Mouse (Mus musculus) cerebellum, adult 8-10 months (tissue): ENCODE data around the gene Dnajb12.
"Not testable (repeated sequence)": the region's sequence is repeated elsewhere in the genome, so short reads cannot be mapped to it uniquely, and the experiment has no call there.

Experiments
- DNase-seq: peaks from one replicate; pipeline ENCODE4 v3.0.0; 2022

The Dnajb12 gene

DNA sequence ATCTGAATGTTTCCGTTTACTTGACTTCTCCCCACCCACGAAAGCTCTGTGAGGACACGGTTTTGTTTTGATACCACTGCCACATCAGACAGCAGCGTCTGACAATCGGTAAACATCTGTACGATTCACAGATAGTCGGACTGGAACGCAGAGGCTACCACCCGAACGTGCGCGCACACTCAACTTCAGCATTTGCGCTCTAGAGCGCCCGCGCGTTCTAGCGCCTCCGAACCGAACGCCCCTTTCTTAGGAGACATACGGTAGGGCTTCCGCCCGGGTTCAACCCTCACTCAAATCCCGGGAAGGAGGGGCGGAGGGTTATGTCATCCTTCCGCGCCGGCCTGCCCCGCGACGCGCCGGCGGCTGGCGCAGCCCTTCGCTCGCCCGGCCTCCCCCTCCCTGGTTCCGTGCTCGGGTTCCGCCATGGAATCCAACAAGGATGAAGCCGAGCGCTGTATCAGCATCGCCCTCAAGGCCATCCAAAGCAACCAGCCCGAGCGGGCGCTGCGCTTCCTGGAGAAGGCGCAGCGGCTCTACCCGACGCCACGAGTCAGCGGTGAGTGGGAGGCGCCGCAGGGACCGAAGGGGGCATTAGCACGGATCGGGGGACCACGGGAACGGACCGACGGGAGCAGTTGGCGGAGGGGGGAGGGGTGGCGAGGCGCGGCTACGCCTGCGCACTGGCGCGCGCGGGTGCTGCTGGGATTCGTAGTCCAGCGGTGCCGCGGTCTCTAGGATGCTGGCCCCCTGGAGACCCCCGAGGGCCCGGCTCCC is at the start of gene Dnajb12:
Gene Dnajb12 (plus strand): TSS at position 302 of the 774 bp plus-strand sequence.
- peak; percentile 96 for DNase-seq

DNA sequence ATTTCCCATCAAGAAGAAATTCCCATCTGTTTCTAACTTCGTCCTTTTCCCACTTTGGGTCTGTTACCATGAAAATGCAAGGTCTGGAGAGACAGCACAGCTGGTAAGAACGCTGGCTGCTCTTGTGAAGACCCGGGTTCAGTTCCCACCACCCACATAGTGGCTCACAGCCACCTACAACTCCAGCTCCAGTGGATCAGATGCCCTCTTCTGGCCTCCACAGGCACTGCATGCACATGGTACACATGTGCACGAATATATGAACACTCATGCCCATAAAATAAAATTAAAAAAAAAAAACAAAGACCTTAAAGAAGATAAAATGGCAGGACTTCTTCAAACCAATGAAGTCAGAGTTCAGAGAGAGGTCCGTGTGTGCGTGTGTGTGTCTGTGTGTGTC is 49.5 kb upstream of the Dnajb12 start:
- no peak for DNase-seq

DNA sequence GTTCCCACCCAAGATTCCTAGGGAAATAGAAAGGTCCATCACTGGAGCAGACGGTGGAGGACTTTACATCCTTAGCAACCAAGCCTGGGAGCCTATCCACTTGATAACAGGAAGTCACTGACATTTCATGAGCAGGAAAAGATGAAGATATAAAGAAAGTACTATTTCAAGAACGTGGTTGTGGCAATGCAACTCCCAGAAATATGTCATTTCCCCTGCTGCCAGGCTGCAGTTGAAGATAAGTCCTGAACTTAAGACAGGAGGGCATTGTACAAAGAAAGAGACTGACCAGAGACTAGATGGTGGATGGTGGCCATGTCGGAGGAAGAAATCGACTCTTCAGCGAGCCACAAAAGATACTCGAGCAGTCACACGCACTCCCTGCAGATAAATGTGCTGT is 47.4 kb upstream of the Dnajb12 start:
- no peak for DNase-seq

DNA sequence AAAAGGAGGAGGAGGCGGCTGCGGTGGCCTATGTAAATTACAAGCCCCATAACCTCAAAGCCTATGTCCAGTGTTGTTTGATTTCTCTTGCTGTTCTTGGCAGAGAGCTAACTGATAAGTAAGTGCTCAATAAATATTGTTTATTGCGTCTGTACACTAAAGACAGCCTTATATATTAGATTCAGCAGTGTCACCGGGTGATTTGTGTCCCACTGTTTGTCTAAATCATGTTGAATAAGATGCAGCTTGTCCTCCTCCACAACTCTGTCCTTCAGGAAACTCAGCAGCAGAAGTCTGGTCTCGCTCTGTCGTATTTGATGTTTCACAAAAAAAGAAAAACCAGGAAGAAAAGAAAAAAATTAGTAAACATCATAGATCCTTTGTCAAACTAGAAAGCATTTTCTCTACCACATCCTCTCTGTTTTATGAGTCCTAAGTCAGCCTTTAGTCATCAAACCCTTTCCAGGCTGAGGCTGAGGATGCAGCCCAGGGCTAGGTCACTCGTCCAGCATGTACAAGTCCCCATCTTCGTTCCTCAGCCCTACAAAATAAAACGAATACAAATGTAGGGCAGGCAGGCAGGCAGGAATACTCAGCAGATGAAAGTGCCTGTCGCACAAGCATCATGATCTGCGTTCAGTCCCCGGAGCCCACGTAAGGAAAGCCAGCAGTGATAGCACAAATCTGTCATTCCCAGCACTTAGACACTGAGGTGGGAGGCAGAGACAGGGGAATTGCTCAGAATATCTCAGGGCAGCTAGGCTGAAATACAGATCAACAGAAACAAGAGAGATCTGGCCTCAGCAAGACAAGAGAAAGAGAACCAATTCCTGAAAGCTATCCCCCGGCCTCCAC is 43.8 kb upstream of the Dnajb12 start:
- DNase-seq: no peak

DNA sequence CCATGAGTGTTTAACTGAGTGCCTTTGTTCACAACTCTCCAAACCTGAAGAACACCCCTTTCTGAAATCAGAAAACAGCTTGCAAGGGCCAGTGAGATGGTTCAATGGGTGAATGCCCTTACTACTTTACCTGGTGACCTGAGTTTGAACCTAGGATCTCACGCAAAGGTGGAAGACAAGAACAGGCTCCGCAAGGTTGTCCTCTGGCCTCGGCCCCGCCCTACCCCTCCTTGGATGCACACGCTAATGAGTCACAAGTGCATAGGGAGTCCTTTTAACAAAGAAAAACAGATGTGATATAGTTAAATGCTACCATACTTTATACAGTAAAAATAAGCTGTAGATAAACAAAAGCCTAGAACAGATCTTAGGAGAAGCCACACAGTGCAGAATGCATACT is 41.9 kb upstream of the Dnajb12 start:
- no peak for DNase-seq

DNA sequence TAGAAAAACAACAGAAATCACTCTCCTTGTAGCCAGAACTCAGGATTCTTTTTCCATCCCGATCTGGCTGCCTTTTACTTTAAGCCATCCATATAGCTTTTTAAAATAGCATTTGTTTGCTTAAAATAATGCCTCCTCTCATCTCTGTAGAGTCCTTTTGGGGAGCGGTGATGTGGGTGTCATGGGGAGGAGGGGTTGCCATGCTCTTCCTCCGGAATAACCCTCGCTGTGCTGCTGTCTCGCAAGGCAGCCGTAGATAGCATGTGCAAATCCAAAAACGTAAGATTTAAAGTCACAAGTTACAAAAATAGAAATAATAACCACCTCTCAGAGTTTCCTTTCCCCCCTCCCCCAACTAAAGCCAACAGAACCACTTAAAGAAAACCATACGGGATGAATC is 37.9 kb upstream of the Dnajb12 start:
- no peak for DNase-seq

DNA sequence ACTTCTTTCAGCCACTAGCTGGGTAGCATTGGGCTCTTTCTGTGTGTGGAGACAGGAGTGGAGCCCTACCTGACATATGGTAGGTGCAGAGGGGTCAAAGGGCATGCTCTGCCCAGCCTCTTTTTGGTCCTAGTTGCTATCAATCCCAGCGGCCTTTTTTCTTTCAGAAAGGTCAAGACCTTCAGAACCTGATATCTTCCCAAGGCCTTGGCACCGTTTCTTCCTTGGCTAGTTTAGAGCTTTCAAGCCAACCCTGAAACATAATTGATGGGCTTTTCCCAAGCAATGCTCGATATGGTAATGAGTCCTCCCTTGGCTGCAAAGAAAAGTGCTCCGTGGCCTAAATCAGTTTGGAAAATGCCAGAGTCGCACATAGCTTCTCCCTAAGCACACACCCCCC is 36.2 kb upstream of the Dnajb12 start:
- no peak for DNase-seq

DNA sequence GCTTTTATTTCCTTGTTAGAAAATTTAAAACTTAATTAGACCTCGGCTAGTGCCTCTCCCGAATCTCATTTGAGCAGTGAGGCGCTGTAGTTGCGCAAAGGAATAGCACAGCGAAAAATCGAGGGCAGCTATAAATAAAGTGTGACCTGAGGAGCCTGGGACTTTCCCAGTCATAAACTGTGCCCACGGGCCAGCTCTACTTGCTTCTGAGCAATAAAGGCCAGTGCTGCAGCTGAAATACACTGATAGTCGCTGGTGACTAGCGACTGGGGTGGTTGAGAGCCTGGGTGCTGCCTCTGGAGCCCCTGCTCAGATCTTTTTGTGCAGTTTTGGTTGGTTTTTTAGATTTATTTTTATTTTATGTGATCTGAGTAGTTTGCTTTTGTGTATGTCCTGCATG is 34.7 kb upstream of the Dnajb12 start:
- DNase-seq: no peak

DNA sequence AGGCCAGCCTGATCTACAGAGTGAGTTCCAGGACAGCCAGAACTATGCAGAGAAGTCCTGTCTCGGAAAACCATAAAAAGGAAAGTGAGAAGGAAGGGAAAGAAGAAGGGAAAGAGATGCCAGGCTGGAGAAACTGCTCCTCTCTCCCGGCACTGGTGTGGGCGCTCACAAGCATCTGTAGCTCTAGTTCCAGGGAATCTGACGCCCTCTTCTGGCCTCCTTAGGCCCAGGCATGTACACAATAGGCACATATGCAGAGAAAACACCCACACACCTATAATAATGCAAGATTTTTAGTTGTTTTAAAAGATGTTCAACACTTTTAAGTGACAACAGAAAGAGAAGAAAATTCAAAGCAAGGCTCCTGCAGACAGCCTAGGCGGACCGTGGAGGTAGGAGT is 32.9 kb upstream of the Dnajb12 start:
- DNase-seq: no peak

DNA sequence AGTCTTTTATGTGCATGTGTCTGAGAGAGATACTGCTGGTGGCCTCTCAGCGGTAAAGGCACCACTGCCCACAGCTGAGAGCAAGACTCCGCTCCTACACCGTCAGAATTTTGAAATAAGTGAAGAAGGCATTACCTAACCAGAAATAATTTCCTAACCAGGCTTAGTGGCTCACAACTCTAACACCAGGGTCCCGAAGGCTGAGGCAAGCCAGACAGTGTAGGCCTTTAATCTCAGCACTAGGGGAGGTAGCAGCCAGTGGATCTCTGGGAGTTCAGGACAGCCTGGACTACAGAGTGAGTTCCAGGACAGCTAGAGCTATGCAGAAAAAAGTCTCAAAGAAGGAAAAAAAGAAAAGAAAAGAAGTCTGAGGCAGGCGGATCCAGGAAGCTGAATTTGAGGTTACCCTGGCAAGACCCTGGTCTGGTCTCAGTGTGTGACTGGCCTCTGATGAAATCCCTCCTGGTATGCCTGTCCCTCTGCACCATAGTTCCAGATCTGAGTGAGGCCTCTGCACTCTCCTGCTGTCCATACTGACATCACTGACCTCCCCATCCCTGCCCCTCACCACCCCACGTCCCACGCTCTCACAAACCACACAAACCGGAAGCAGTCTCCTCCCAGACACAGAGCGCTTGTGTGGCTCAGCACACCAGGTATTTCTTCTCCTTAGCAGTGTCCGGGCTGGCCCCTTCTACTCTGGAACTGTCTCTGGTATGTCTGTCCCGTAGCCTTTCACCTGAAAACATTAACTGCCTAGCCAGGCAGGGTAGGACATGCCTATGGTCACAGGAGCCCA is 31.1 kb upstream of the Dnajb12 start:
- no peak for DNase-seq

DNA sequence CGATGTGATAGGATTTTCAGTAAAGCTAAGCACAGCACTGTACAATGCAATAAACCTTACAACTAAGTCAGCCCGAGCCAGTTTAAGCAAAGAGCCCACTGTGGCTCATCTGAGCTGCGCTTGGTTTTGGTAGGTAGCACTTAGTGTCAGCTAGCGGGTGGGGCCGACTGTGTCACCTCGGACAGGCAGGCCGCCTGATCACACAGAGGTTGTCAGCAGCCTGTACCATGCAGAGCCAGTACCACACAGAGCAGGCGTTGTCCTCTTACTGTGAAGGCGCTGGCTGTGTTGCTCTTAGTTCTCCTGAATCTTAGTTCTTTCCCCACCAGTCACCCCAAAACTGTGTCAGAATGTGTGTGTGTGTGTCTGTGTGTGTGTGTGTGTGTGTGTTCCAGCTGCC is 30.4 kb upstream of the Dnajb12 start:
- DNase-seq: no peak

DNA sequence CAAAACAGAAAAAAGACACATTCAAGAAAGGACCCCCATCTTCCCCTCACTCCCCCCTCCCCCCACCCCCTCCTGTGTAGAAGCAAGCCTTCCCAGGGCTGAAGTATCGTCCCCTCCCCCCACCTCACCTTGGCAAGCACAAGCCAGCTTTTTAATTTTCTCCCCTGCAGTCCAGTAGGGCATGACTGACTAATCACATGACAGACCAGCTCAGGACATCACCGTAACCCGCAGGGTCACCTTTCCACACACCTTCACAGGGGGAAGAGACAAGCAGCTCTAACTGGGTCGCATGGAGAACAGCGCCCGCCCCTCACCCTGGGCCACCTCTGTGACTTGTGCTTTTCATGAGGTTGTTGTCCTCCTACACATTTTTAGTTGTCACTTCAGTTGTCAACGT is 30.0 kb upstream of the Dnajb12 start:
- no peak for DNase-seq

DNA sequence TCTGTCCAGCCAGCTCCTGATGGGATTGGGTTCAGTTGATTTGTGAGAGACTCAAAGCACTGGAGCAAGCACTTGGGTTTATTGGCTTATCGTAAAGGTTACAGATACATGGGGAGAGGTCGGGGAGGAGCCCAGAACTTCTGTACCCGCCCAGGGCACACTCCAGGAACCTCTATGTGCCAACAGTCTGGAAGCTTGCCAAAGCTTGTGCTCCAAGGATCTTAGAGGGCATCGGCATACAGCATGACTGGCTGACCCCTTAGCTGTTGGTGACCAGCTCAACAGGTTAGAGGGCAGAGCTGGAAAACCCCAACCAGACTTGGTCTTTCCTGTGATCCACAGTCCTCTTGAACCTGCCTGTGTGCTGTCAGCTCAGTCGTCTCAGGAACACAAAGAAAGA is 22.2 kb upstream of the Dnajb12 start:
- DNase-seq: no peak

DNA sequence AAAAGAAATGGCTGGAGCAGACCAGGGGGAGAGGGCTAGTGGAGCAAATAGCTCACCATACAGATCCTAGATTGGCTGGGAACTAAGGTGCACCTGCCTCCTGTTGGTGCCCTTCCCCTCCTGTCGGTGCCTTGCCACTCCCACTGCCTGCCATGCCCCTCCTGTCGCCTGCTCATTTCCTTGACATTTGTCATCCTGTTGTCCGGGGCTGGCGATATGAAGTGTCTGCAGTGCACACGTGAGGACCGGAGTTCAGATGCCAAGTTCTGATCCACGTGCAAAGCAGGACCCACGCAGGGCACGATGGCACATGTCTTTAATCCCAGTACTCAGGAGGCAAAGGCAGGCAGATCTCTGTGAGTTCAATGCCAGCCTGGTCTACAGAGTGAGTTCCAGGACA is 18.7 kb upstream of the Dnajb12 start:
- DNase-seq: no peak

DNA sequence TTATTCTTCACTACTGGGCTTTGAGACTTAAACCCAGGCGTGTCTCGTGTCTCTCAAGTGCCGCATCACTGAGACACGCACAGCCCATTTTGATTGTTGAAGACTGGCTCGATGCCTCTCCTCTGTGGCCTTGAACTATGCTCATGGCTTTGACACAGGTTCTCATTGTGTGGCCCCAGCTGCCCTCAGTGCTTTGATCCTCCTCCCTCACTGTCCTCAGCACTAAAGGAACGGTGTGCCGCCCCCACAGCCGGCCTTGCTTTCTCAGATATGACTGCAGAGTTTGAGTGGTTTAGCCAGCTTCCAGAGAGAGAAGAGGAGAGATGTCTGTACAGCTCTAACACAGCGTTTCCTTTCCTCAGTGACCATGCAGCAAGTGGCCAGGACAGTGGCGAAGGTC is 18.2 kb upstream of the Dnajb12 start:
- DNase-seq: no peak

DNA sequence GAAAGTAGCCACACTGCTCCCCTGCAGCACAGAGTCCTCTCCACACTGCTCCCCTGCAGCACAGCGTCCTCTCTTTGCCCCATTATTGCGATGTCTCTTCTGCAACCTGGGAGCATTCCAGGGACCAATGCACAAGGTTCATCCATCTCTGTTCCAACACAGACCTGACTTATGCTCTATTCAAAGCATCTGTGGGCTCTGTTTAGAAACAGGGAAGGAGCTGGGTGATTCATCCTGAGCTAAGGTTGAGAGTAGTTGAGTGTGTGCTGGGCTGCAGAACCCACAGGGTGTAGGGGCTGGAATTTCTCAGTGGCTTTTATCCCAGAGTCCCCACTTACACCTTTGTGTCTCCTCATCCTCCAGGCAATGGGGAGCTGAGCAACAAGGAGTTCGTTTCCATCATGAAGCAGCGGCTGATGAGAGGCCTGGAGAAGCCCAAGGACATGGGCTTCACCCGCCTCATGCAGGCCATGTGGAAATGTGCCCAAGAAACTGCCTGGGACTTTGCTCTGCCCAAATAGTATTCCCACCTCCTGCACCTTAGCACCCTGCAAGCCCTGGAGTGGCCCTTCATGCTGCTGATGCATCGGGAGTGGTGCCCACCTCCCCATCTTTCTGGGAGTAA is 16.4 kb upstream of the Dnajb12 start:
- no peak for DNase-seq

DNA sequence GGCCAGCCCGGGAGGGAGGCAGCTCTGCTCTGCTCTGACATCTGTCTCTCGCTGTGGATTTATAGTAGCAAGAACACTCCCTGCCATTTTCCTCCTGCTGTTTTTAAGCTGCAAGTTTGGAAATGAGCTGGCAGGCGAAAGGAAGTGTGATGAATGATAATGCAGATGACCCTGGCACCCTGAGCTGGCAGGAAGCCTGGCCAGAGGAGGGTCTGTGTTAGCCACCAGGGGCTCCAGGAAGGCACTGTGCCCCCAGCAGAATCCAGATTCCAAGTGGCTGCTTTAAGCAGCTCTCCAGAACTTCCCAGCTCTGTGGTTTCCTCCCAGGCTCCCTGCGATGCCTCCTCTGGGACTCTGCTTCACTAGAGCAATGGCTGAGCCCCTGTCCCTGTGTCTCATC is 15.7 kb upstream of the Dnajb12 start:
- no peak for DNase-seq

DNA sequence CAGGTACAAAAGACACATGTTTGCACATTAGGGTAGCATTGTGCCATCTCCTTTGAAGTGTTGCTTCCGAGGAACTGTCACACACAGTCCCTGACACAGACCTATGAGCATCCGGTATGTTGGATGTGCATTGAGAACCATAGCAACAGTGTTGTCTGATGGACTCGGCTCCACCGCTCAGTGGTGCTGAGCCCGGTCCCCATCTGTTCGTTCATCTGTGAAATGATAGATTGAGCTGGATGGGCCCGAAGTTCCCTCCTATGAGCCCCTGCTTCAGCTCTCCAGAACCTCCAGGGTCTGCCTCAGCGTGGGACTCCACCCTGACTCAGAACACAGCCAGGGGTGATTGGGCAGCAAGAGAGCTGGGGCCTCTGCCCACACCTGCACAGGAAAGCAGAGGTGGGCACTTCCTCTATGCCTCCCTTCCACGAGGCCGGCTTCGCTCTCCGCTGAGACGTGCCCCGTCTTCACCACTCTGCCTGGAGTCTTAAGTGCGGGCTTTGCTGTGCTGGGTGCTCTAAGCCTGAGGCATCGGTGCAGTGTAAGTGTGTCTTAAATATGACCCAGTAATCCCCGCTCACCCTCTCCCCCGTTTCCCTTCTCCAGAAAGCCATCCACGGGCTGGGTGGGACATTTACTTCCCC is 15.0 kb upstream of the Dnajb12 start:
- DNase-seq: no peak

DNA sequence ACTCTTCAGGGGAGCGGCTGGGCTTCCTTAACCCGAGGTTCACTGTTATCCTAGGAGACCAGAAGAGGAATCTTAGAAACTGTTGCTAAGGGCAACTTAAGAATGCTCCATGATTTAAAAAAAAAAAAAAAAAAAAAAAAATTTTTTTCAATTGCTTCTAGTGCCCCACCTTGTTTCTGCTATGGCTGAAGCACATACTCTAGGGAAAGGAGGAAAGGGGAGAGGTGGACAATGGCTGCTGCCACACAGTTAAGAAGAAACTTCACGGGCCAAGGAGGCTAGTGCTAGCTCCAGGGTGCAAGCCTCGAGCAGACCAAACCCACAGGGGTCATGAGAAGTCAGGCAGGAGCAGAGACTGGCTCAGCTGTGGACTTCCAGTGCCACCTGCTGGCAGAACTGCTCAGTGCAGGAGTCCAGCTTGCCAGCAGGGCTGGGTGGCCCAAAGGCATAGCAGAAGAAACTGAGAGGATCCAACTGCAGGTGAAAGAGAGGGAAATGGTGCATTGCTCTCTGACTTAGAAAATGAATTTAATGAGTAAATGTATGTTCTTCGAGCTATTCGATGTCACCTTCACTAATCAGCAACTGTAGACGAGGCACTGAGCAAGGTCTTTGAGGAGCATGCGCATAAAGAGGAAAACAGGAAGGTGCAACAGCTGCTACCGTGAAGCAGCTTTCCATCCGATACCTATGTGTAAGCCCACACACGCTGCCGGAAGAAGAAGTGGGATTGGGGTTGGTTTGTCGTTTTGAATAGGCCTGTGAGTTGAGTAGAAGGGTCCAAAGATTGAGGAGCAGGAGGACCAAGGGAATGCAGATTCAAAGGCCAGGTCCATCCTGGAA is 14.3 kb upstream of the Dnajb12 start:
- peak; percentile 83 for DNase-seq

DNA sequence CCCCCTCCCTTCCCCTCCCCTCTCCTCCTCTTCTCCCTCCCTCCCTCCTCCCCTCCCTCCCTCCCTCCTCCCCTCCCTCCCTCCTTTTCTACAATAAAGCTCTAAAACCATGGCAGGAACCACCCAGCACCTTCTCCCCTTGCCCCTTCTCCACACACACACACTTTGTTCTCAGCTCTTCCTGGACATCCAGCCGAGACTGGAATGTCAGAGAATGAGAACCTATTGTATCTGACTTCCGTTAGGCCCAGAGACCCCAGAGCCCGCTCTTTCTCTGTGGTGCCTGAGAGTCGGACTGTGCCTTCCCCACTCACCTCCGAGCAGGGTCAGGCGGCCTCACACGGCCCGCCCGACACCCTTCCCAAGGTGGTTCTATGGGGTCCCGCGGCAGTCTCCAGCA is 11.1 kb upstream of the Dnajb12 start:
- no peak for DNase-seq

DNA sequence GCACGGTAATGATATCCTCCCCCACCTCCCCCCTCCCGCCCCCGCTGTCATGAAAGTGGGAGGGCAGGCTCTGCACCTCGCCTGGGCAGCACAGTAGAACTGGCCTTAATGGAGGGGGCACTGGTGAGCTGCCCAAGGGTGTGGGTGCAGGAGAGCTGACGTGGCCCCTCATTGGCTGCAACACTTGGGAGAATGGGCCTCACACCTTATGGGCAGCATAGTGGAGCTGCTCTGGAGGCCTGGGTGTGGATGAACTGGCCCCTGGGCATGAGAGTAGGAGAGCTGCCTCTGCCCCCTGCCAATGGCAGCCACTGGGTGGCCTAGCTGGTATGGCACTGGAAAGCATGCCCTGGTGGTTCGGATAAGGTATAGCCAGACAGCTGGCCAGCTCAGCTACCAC is 9.3 kb upstream of the Dnajb12 start:
- no peak for DNase-seq

DNA sequence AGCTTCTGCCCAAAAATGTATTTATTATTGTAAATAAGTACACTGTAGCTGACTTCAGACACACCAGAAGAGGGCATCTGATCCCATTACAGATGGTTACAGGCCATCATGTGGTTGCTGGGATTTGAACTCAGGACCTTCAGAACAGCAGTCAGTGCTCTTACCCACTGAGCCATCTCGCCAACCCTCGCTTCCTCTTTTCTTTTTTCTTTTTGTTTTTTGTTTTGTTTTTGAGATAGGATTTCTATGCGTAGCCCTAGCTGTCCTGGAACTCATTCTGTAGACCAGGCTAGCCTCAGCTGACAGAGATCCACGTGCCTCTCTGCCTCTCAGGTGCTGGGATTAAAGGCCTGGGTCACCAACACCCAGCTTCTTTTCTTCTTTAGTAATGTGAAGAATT is 6.7 kb upstream of the Dnajb12 start:
- not testable (repeated sequence) for DNase-seq
